Mouse (Mus musculus) embryonic fibroblast, embryonic 13.5 days (primary cell): Measurements from ENCODE around the gene Capn15.

Experiments
- CTCF ChIP-seq: IDR thresholded peaks from 2 replicates; pipeline ENCODE4 v1.5.1; 2011; ENCODE audit warnings: mild to moderate bottlenecking, control low read depth, low read length, moderate library complexity, borderline replicate concordance; ENCODE audit not compliant: insufficient read depth
- POLR2A ChIP-seq: IDR thresholded peaks from 2 replicates; pipeline ENCODE4 v1.6.1; 2011; ENCODE audit warnings: low read depth, mild to moderate bottlenecking, control low read depth, low read length, moderate library complexity

DNA sequence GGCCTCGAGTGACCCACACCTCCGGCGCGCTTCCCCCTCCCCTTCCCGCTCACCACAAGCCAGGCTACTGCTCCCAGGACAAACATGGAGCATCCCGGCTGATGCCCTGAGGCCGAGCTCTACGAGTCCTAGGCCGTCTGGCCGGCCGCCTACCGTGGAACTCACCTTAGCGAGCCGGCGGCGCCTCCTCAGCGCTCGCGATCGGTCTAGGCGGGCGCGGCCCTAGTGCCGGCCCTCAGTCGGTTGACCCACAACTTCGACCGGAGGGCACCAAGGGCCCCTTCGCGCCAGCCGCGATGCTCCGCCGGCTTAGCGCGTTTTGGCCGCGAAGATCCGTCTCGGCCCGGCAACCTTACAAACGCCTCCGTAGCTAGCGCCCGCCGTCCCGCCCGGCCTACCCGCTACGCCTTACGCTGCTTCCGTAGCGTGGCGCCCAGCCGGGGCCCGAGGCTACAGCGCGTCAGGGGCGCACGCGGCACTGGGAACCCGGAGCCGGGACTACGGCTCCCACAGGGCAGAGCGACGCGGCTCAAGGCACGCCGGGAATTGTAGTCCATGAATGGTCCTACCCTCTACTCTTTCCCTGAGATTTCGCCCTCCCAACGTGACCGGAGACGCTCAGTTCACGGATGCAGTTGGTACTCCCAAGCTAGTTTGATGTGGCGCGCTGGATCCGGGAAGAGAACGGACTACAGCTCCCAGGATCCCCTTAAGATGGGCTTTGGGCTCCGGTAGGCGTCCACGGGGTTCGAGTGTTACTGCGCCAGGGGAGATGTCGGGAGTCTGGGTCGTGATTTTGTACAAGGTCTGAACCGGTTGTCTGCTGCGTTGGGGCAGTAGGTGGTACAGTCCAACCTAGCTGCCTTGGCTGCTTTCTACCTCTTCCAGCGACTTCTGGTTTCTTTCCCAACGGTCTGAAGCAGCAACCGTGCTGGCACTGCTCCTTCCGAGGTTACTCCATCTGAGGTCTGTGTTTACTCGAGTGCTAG is at the start of gene Capn15:
- TF ChIP-seq CTCF (no peak), POLR2A (peak; percentile 78)
